Mouse (Mus musculus): ENCODE measurements around the gene Ifnlr1.
"Not testable (repeated sequence)": the region's sequence is repeated elsewhere in the genome, so short reads cannot be mapped to it uniquely, and the experiment has no call there.

The Ifnlr1 gene

DNA sequence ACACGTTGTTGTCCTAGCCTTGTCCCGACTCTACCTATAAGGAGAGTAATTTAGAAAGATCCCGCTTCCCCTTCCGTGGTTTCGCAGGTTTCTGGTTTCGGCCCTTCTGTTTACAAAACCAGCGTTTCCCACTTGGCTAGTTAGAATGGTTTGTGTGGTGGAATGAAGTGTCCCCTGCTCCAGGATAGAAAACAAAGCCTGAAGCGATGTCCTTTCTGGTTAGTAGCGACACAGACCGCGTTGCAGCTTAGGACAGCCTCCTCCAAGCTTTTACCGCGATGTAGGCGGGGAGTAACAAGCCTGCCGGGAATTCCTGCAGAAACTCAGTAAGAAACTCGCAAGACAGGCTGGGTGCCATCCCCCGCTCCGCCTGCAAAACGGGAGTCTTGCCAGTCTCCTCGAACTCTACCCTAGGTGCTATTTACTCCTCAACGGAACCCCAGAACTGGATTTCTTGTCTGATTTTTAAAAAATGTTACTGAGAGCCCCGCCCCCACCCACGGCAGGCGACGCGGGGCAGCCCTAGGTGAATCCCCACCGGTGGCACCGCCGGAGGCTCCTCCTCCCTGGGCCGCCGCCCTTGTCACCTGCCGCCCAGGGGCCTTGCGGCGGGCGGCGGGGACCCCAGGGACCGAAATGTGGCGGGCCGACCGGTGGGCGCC lies at the start of gene Ifnlr1:
Ifnlr1 (plus strand) TSS at position 382 of the 662 bp plus-strand sequence.
- peak; percentile 52 for DNase-seq (ENCODE audit: extremely low spot score)

DNA sequence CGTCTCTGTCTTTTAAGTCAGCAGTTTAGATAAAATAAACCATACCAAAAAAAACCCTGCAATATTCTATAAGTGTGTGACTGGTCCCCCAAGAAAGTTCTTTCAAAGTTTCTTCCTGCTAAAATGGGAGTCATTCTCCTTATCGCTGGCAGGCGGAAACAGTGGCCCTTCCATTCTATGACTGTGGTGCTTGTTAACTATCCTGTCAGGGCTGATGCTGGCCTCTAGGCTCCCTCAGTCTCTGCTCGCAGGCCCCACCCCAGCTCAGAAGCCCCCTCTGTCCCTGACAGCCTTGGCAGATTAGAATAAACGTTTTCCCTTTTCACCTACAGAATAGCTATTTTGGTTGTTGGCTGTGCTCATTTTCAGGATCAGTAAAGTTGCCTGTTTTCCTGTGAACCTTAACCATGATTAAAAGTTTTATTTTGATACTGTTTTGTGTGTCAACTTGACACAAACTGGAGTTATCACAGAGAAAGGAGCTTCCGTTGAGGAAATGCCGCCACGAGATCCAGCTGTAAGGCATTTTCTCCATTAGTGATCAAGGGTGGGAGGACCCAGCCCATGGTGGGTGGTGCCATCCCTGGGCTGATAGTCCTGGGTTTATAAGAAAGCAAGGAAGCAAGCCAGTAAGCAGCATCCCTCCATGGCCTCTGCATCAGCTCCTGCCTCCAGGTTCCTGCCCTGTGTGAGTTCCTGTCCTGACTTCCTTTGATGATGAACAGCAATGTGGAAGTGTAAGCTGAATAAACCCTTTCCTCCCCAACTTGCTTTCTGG lies 44.6 kb upstream of the Ifnlr1 start:
- DNase-seq (ENCODE audit: extremely low spot score) = not testable (repeated sequence)

- no peak for DNase-seq (ENCODE audit: extremely low spot score)
Measured at GRCm38 (mm10) chr4:135645022-135645637, 41.0 kb upstream of the Ifnlr1 start.

DNA sequence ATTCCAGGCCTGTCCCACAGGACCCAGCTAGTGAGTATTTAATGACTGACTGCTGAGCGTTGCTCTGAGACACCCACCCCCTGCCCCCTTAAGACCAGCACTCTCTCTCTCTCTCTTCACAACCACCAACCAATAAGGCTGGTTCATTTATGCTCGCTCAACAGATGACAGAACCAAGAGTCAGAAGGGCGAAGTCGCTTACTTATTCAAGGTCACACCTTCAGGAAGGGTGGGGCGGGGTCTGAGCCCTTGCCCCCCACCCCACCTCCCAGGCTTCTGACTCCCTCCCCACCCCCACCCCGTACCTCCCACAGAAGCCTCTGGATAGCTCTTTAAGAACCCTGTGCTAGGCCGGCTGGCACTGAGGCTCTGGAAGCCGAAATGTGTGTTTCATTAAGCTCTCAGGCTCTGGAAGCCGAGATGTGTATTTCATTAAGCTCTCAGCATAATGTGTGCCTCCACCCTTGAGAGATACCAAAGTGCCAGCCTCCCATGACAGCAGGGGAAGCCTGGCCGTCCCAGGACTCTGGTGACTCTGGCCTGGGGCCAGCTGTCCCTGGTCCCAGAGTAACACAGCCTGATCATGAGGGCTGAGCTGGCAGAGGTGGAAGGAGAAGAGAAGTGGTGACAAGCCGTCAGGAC lies 33.0 kb upstream of the Ifnlr1 start:
- DNase-seq (ENCODE audit: extremely low spot score) = no peak

GRCm38 (mm10) chr4:135653956-135654355 lies 32.1 kb upstream of the Ifnlr1 start:
- DNase-seq (ENCODE audit: extremely low spot score) = no peak

- DNase-seq (ENCODE audit: extremely low spot score) = peak; percentile 25
Measured at GRCm38 (mm10) chr4:135655499-135655898, 30.6 kb upstream of the Ifnlr1 start.

DNA sequence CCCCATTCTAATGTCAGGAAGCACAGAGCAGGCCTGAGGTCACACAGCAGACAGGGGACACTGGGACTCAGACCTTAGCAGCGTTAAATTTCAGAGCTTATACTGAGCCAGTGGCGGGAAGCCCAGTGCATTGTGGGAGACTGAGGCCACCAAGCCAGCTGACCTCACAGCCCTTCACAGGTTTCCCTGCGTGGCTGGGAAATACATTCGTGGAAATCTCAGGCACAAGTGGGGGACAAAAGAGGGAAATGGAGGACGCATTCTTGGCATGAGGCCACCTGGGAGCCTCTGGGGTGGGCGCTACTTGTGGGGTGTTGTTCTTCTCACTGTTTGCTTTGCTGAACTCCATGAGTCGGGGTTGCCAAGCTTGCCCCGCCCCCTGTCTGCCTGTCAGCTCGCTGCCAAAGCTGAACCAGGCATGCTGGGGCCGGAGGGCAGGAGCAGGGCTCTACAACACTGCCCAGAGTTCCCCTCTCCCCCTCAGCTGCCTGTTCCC lies 29.9 kb upstream of the Ifnlr1 start:
- DNase-seq (ENCODE audit: extremely low spot score) = no peak

DNA sequence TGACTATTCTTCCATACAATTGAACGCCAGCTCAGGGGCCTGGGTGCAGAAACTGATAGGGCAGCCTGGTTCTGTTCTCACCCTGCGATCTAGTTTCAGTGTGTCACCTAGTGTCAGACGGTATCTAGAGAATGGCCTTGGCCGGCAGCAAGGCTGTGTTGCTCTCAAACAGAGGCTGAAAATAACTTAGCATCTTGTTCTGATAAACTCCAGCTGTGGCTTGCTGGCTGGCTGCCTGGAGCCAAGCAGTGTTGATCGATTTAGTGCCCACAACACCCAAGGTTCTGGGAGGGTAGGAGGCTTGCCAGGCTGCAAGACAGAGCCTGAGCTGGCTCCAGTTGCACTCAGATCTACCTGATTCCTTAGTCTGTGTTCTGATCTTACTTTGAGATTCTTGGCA lies 27.6 kb upstream of the Ifnlr1 start:
- DNase-seq (ENCODE audit: extremely low spot score) = no peak

DNA sequence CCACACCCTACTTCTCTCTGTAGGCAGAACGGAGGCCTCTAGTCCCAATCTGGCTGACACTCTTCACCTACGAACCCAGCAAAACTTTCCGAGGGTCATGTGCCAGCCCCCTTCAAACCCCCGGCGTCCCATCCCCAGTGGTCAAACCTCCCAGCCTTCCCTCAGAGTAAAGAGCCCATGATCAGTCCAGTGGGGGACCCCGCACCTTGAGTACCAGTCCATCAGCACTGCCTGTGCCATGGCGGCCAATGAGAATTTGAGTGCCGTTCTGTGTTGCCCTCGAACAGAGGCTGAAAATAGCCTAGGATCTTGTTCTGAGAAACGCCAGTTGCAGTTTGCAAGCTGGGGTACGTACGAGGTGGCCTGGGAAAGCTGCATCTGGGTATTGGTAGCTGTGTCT lies 27.2 kb upstream of the Ifnlr1 start:
- DNase-seq (ENCODE audit: extremely low spot score) = no peak

DNA sequence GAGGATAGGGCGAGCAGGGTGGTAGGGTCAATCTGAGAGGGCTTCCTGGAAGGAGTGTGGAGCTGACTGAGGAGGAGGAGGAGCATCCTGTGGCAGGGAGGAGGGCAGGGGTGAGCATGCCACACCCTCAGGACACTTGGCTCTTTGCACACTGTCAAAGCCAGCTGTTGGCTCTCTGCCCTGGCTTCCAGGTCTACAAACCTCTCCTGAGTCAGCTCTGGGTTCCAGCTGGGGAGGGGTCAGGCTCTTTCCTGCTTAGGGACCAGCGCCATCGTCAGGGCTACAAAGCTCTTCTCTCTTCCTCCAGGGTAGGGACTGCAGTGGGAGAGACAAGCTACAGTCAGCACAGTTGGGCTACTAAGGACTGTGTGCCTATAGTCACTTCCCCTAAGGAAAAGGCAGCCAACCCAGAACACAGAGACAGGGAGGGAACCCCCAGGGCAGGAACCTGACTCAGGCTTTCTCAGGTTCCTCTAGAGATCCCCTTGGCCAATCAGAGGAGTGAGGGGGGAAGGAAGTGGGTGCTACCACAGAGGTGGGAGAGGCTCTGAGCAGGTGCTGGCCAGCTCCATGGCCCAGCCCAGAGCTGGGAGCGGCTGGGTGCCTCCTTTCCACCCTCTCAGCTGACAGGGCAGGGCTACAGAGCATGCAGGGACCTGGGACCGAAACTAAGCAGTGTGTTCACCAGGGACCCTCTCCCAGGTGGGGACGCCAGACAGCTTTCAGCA lies 24.8 kb upstream of the Ifnlr1 start:
- DNase-seq (ENCODE audit: extremely low spot score) = no peak

DNA sequence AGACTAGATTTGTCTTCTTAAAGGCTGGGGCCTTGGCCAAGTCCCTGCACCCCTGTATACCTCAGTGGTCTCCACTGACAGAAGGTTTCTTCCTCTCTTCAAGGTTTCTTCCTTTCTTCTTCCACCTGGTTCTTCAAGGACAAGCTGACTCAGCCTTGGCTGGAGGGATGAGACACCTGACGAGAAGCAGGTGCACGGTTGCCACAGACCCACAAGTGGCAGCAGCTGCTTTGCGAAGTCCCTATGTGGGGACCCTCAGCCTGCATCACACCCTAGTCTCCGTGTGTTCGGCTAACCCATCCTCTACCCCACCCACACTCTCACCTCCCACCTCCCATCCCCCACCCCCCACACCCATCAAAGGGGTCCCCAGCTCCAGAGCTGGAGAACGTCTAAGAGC lies 24.1 kb upstream of the Ifnlr1 start:
- DNase-seq (ENCODE audit: extremely low spot score) = no peak

GRCm38 (mm10) chr4:135664656-135665055 lies 21.4 kb upstream of the Ifnlr1 start:
- DNase-seq (ENCODE audit: extremely low spot score) = no peak

DNA sequence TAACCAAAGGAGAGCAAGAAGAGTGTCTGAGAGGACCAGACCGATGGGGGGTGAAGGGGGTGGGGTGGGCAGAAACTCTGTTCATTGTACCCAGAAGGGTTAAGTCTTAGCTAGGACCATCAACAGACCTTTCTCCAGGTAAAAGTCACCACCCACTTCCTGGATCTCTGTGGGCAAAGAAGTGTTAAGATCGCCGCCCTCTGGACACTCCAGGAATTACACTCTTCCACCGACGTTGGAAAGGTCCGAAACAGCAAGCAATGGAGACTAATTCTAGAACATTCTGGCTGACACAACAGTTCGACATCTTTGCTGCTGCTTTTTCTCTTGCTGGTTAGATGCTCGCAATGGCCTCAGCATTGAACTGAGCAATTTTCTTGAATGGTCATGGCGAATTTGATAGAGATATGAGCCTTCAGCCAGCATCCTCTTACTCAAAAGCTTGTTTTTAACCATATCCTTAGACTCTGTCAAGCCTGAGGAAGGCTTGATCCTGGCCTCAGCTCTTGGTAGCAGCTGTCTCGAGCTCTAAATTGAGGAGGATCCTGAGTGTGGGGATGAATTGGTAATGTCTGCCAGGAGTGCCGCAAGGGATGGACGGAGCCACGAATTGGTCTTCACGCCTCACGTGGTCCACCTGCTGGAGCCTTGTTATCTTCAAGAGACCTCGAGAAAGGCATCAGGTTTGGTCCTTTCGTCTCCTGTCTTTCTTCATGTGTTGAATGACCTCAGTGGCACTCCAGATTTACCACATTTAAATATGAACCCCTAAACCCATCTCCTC lies 19.7 kb upstream of the Ifnlr1 start:
- peak; percentile 61 for DNase-seq (ENCODE audit: extremely low spot score)

DNA sequence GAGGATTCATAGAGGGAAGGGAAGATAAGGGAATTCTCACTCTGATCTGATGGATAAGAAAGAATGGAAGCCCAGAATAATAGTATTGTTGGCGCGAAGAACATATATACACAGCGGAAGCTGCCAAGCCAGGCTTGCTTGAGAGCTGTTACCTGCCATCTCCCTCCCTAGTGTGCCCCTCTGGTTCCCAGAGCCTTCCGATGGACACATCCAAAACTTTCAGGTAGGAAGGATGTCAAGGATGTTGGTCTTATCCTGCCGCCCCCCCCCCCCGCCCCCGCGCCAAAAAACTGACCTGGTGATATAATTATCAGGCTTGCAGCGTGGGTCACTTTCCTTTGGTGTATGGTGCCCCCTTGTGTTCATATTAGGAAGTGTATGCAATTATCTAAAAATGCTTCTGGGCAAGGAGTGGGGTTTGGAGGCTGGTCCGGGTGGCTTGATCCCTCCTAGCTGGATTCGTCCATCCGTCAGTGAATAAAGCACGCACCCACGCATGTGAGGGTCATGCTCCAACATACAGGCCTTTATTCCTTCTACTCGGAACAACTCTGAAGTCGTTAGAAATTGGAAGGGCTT lies 18.7 kb upstream of the Ifnlr1 start:
- peak; percentile 78 for DNase-seq (ENCODE audit: extremely low spot score)

- no peak for DNase-seq (ENCODE audit: extremely low spot score)
Measured at GRCm38 (mm10) chr4:135673507-135673906, 12.6 kb upstream of the Ifnlr1 start.

DNA sequence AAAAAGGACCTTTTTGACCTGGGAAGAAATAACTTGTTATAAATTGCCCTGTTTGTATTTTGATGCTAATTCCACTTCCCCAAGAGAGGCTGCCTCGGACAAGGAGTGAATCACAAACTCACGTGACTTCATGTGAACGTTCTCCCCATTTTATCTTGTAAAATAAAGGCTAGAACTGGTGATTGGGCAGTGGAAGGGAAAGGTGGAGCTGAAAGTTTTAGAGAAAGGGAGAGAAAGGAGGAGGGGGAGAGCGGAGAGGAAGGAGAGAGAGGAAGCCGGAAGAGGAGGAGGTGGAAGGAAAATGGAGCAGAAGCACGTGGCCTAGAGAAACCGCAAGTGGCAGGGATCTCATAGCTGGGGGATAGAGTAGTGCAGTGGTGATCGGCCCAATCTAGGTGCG lies 11.1 kb upstream of the Ifnlr1 start:
- DNase-seq (ENCODE audit: extremely low spot score) = no peak

GRCm38 (mm10) chr4:135676476-135676875 lies 9.6 kb upstream of the Ifnlr1 start:
- no peak for DNase-seq (ENCODE audit: extremely low spot score)

- no peak for DNase-seq (ENCODE audit: extremely low spot score)
Measured at GRCm38 (mm10) chr4:135679316-135679715, 6.8 kb upstream of the Ifnlr1 start.

- no peak for DNase-seq (ENCODE audit: extremely low spot score)
Measured at GRCm38 (mm10) chr4:135681789-135682188, 4.3 kb upstream of the Ifnlr1 start.

- peak; percentile 51 for DNase-seq (ENCODE audit: extremely low spot score)
Measured at GRCm38 (mm10) chr4:135683553-135683952, 2.5 kb upstream of the Ifnlr1 start.
